Mouse (Mus musculus) left cerebral cortex, postnatal 36 days (tissue): ENCODE measurements around the gene Zic5. TPM values are rescaled to one million over a fixed set of nuclear protein-coding genes. Genes with fewer than 3 reads are reported as not detected.

Source experiments
- total RNA-seq, 2 experiments: library from RNA; stranded (reverse); gene quantifications; 2 replicates each; pipeline ENCODE4 v1.2.3; 2021

Gene Zic5
- total RNA-seq, 2 experiments from 2014 or later: 3.6 to 4.3 TPM

Other genes with a start within 250 kb of the Zic5 start
- under 1 TPM in 1 of 2 experiments, not detected in 1; 0.25 TPM for gene Gm5089, start 14.6 kb downstream of the Zic5 start, total RNA-seq
- 10 to 100 TPM; 12.7 to 19.1 TPM for gene Zic2, start 9.8 kb upstream of the Zic5 start, total RNA-seq
- not detected for gene Gm10837, start 24.9 kb upstream of the Zic5 start, total RNA-seq
- 10 to 100 TPM; 32.7 to 35.3 TPM for gene Pcca, start 68.6 kb upstream of the Zic5 start, total RNA-seq